ENCODE assay signal across 14 mouse cellular contexts in genomic region chr16:15432681-15433080, GRCm38 (mm10).
"Had no signal": no experiment of that assay in that cellular context is flagged by ENCODE, and none has a peak within 500 bp of the region (broad histone marks: within the 10 kb centered on the region; RNA-seq: fewer than 3 reads in every experiment).

No protein-coding gene starts in this region.

- H3K9me3 ChIP-seq: limb, embryonic 10.5 days; liver, embryonic 15.5 days; midbrain, embryonic 15.5 days; neural tube, embryonic 12.5 days had no signal

- H3K9ac ChIP-seq: liver, embryonic 15.5 days; midbrain, embryonic 15.5 days; neural tube, embryonic 12.5 days had no signal

- H3K4me2 ChIP-seq: liver, embryonic 11.5 days; liver, embryonic 15.5 days; midbrain, embryonic 11.5 days; midbrain, embryonic 15.5 days; neural tube, embryonic 12.5 days had no signal

- H3K36me3 ChIP-seq: limb, embryonic 10.5 days; liver, embryonic 15.5 days; midbrain, embryonic 15.5 days; neural tube, embryonic 12.5 days had no signal

- ATAC-seq: intestine, embryonic 16.5 days; midbrain, embryonic 15.5 days had no signal

- H3K27ac ChIP-seq: limb, embryonic 10.5 days; liver, embryonic 15.5 days; macrophage; midbrain, embryonic 15.5 days; neural tube, embryonic 12.5 days had no signal

- H3K4me3 ChIP-seq: limb, embryonic 10.5 days; liver, embryonic 15.5 days; megakaryocyte, embryonic 14.5 days; midbrain, embryonic 15.5 days; neural tube, embryonic 12.5 days had no signal

- H3K27me3 ChIP-seq: liver, embryonic 15.5 days; megakaryocyte, embryonic 14.5 days; midbrain, embryonic 15.5 days; neural tube, embryonic 12.5 days had no signal

- H3K4me1 ChIP-seq: limb, embryonic 10.5 days; liver, embryonic 15.5 days; megakaryocyte, embryonic 14.5 days; midbrain, embryonic 15.5 days; neural tube, embryonic 12.5 days had no signal

- DNase-seq: kidney, adult 8-10 months; kidney, postnatal 4 days; retina, postnatal 1 day; thymus, adult 18-20 months; thymus, postnatal 14 days had no signal
